Mouse (Mus musculus): Measurements from ENCODE around the gene Sync.

The Sync gene

DNA sequence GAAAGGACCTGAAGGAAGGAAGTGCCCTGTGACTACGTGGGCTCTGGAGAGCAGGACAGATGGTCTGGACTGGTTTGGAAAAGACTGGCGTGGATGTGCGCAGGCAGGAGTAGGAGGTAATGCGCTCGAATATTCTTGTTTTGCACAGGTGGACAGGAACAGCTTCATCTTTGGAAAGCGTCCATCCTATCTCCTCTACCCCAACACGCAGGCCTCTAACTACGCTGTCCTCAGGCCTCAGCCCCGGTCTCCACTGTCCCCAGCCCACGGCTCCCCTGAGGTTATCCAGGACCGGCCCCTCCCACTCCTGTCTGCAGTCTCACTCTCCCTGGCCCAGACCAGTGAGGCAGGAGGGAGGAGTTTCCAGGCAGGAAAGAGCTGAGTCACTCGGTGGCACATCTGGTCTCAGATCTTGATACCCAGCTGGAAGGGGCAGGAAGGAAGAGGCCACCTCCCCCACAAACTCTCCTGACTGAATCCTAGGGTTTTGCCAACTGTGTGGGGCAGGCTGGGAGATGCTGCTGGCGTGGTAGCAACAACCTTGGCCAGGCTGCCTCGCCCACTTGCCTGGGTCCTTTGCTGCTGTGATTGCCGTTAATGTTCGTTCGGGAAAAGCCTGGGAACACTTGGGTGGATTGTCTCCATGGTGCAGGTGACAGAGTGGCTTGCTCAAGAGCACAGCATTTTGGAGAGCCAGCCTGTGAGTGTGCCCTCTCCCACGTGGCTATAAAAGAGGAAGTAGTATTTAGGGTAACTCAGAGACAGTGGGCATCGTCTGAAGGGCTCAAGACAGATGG, 24.0 kb upstream of the Sync start:
- peak; percentile 75 for DNase-seq

DNA sequence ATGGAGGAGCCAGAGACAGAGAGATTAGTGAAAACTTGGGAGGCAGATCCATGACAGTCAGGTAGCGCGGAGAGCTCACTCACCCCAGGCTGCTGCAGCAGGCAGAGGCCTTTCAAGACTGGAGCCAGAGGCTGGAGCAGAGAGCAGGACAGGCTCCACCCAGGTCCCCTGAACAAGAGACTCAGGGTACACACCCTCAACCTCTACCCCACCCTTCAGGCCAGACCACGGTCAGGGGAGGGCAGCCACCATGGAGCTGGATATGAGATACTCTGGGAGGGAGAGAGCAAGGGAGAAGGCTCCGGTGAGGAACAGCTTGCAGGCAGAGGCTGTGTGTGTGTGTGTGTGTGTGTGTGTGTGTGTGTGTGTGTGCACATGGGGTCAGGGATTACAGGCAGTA, 21.2 kb upstream of the Sync start:
- no peak for DNase-seq

DNA sequence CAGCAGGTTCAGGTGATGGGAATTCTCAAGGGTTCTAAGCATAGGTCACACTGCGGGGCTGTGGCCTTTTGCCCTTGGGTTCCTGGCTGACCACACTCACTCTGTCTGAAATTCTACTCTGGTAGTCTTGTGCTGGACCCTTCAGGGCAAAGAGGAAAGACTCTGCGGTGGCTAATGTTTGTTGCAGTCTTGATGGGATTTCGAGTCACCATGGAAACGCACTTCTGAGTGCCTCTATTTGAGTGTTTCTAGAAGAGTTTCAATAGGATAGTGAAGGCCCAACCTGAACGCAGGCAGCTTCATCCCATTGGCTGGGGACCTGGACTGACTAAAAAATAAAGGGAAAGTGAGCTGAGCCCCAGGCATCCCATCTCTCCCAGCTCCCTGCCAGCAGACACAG, 20.6 kb upstream of the Sync start:
- DNase-seq, result peak; percentile 33

- DNase-seq, result no peak
These were observed 18.7 kb upstream of the Sync start for GRCm38 (mm10) chr4:129268698-129269097.

- DNase-seq, result no peak
These were observed 15.2 kb upstream of the Sync start for GRCm38 (mm10) chr4:129271991-129272755.

DNA sequence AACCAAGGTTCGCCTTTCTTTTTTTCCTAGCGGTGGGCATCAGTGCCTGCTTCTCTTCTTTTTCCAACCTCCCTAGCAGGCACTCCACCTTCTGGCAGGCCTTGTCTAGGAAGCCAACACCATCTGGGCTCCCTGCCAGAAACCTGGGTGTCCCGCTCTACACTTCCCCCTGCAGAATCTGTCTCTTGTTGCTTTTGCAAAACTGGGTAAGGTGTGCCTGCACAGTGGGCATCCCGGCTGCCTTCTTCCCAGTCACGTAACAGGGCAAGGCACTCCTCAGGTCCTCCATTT, 14.7 kb upstream of the Sync start:
- no peak for DNase-seq

- peak; percentile 90 for DNase-seq
These were observed 11.0 kb upstream of the Sync start for GRCm38 (mm10) chr4:129276453-129276865.

GRCm38 (mm10) chr4:129282786-129283185, 4.6 kb upstream of the Sync start:
- no peak for DNase-seq

DNA sequence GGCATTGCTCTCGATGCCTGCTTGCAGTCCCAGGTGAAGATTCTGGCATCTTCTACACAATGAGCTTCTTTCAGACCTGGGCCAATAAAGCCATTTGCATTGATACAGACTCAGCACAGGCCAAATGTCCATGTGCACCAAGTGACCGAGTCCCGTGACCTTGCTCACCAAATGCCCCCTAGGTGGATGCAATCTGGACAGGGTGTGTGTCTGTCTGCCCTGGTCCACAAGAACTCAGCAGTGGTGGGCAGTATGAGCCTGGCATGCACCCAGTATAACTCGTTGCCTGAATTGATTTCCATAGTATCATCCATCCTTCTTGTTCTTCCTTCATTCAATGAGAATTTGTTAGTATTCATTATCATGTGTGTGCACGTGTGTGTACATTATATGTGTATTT, 4.2 kb upstream of the Sync start:
- no peak for DNase-seq

DNA sequence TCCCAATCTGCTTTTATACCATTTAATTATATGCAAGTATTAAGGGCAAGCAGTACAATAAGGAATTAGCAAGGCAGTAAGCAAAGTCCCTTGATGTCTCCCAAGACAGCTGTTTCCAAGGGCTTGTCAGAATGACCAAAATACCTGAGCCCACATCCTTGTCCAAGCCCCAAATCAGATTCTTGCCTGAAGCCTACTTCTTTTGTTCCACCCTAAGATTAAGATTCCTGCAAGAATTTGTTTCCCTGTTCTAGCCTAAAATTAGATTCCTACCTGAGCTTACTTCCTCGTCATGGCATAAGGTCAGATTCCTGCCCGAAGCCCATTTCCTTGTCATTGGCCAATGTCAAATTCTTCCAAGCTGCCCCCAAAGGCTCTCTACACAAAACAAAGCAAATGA, 2.7 kb upstream of the Sync start:
- no peak for DNase-seq

GRCm38 (mm10) chr4:129286001-129286682, 1.3 kb upstream of the Sync start:
- DNase-seq, result no peak

- DNase-seq, result peak; percentile 63
These were observed 540 bp upstream of the Sync start for GRCm38 (mm10) chr4:129286683-129287471.

GRCm38 (mm10) chr4:129288067-129288466, 650 bp downstream of the Sync start:
- no peak for DNase-seq

- DNase-seq, result no peak
These were observed 2.3 kb downstream of the Sync start for GRCm38 (mm10) chr4:129289671-129290070.

- no peak for DNase-seq
These were observed 5.4 kb downstream of the Sync start for GRCm38 (mm10) chr4:129292831-129293230.

DNA sequence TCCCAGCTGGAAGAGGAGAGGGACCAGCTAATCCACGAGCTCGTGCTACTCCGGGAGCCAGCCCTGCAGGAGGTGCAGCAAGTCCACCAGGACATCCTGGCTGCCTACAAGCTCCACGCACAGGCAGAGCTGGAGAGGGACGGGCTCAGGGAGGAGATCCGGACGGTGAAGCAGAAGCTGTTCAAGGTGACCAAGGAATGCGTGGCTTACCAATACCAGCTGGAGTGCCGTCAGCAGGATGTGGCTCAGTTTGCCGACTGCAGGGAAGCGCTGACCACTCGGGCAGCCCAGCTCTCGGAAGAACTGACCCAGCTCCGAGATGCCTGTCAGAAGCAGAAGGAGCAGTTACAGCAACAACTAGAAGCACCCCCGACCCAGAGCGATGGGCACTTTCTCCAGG, 6.3 kb downstream of the Sync start:
- DNase-seq, result peak; percentile 30

GRCm38 (mm10) chr4:129295188-129295587, 7.8 kb downstream of the Sync start:
- DNase-seq, result no peak

DNA sequence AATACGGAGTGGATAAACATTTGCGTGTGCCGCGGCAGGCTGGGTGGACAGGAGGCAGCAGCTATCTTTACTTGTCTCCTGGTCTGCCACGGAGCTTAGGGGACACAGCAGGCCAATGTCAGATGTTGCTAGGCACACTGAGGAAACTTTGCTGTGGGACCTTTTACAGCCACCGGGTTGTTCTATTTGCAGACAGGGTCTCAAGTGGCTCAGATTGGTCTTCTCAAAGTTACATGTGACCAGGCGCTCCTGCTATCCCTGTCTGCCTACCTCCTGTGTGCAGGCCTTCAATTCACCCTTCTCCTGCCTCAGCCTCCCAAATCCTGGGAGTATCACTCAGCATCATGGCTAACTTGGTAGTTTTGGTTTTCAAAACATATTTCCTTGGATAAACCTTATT, 8.6 kb downstream of the Sync start:
- DNase-seq, result no peak

GRCm38 (mm10) chr4:129297724-129298123, 10.3 kb downstream of the Sync start:
- no peak for DNase-seq

GRCm38 (mm10) chr4:129299121-129299520, 11.7 kb downstream of the Sync start:
- DNase-seq, result no peak

GRCm38 (mm10) chr4:129303401-129303800, 16.0 kb downstream of the Sync start:
- peak; percentile 23 for DNase-seq

GRCm38 (mm10) chr4:129303816-129304215, 16.4 kb downstream of the Sync start:
- no peak for DNase-seq

DNA sequence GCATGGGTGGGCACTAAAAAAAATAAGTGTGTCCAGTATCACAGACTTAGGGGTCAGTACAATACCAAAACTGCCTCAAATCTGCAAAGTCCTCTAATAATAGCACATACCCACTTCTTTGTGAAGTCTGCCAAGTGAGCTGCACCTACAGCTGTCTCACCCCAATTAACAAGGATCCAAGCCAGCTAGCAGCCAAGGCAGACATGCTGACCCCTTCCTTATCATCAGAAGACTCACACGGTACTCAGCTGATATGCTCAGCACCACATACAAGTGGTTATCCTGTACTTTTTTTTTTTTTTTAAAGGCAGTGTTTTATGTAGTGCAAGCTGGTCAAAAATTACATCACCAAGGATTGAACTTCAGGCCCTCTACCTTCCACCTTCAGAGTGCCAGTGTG, 16.9 kb downstream of the Sync start:
- no peak for DNase-seq
